Mouse (Mus musculus) ES-Bruce4 (cell line): ENCODE results near the gene Macrod2. TPM values are rescaled to one million over a fixed set of nuclear protein-coding genes. Genes with fewer than 3 reads are reported as not detected.

Experiments used
- H3K27ac ChIP-seq: 2 replicates; pipeline ENCODE4 v1.5.1; 2012; ENCODE audit warnings: low read length, inconsistent platforms; ENCODE audit not compliant: insufficient read depth
- H3K27me3 ChIP-seq: 2 replicates; pipeline ENCODE4 v1.6.1; 2012; ENCODE audit warnings: mild to moderate bottlenecking, low read length, inconsistent platforms; ENCODE audit not compliant: control insufficient read depth, poor library complexity, insufficient read depth, severe bottlenecking
- H3K36me3 ChIP-seq: 2 replicates; pipeline ENCODE4 v1.6.1; 2012; ENCODE audit warnings: inconsistent platforms, mild to moderate bottlenecking, low read length, moderate library complexity; ENCODE audit not compliant: control insufficient read depth, poor library complexity, insufficient read depth, severe bottlenecking
- H3K4me1 ChIP-seq: one replicate; pipeline ENCODE4 v1.8.1; 2011; ENCODE audit warnings: low read length; ENCODE audit not compliant: control insufficient read depth, insufficient read depth
- H3K4me3 ChIP-seq: 2 replicates; pipeline ENCODE4 v1.5.1; 2011; ENCODE audit warnings: low read depth, mild to moderate bottlenecking, low read length
- H3K9ac ChIP-seq: 2 replicates; pipeline ENCODE4 v1.6.1; 2012; ENCODE audit warnings: low read depth, mild to moderate bottlenecking, inconsistent platforms; ENCODE audit not compliant: poor library complexity, severe bottlenecking
- H3K9me3 ChIP-seq: replicated peaks from 2 replicates; pipeline ENCODE4 v1.6.1; 2012; ENCODE audit warnings: mild to moderate bottlenecking, low read length, inconsistent platforms; ENCODE audit not compliant: control insufficient read depth, poor library complexity, insufficient read depth, severe bottlenecking
- CTCF ChIP-seq: IDR thresholded peaks from one replicate; pipeline ENCODE4 v1.8.1; 2011; ENCODE audit warnings: low read depth, low read length
- EP300 ChIP-seq: IDR thresholded peaks from 2 replicates; pipeline ENCODE4 v1.6.1; 2011; ENCODE audit warnings: low read depth, low read length; ENCODE audit not compliant: insufficient read depth
- POLR2A ChIP-seq: IDR thresholded peaks from one replicate; pipeline ENCODE4 v1.8.1; 2011; ENCODE audit warnings: low read length; ENCODE audit not compliant: insufficient read depth
- polyA plus RNA-seq: library from polyadenylated mRNA; stranded (reverse); fragments of >200 nt; gene quantifications from 2 replicates; pipeline ENCODE4 v1.2.4, GENCODE M21; 2011; ENCODE audit warnings: low read depth; ENCODE audit not compliant: missing spikeins, insufficient read depth, insufficient read length

Macrod2 gene
- polyA plus RNA-seq, 1 experiment: 11.9 TPM

DNA sequence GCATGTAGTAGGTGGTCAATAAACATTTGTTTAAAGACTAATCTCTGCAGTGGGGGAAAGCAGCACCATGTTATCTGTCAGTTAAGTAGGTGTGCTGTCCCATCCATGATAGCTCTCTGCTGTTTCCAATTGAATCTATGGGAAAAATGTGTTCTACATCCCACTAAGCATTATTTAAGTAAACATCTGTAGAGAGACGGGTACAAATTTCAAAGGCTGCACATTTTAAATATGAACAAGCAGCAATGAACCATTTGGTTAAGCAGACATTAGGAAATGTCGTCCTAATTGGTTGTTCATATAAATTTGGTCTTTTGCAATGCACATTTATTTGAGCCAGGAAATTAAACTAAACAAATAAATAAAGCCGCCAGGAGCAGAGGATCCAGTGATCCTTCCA, 1277.7 kb downstream of the Macrod2 start:
- TF ChIP-seq CTCF (no peak), POLR2A (no peak), EP300 (no peak)
- H3K27me3 ChIP-seq: no peaks in the 10 kb centered on the region
- no peaks in the 10 kb centered on the region for H3K36me3 ChIP-seq
- H3K4me1 ChIP-seq: no peaks in the 10 kb centered on the region
- H3K27ac ChIP-seq: no peak overlapping the region
- H3K9ac ChIP-seq: no peak overlapping the region
- no peak overlapping the region for H3K4me3 ChIP-seq
- H3K9me3 ChIP-seq: no peaks in the 10 kb centered on the region

DNA sequence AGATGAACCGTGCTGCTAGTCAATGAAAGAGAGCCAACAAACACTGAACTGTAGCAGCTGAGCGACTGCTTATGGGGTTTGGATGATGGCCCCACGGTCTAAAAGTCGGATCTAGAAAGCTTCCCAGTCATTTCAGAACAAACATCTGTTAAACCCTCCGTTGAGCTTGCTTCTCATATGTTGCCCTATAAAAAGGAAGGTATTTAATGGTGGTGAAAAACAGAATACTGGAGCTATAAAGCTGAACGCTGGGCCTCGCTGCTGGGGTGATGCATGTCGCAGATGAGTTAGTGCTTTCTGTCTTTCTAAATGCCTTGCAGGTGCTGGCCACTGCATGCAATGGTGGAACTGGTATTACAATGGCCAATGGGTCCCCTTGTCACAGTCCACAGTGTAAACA, 1278.3 kb downstream of the Macrod2 start:
- no peak overlapping the region for H3K9ac ChIP-seq
- no peak overlapping the region for H3K27ac ChIP-seq
- H3K4me3 ChIP-seq: no peak overlapping the region
- TF ChIP-seq CTCF (no peak), EP300 (no peak), POLR2A (no peak)
- no peaks in the 10 kb centered on the region for H3K4me1 ChIP-seq
- H3K36me3 ChIP-seq: no peaks in the 10 kb centered on the region
- H3K27me3 ChIP-seq: no peaks in the 10 kb centered on the region
- H3K9me3 ChIP-seq: no peaks in the 10 kb centered on the region

DNA sequence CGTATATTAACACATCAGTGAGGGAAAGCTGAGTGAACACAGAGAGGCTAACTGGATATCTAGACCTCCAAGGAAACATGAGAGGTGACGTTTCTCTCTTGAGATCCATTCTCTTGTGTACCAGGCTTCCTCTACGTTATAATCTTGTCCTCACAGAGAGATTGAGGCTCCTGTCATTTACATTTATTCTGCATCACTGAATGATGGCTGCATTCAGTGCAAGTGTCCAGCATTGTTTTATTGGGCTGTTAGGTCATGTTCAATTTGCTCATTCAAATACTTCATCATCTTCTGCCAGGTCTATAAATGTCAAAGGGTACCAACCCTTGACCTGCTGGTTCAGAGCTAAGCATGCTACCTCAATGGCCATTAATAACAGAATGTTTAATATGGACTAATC, 1302.4 kb downstream of the Macrod2 start:
- Histone ChIP-seq H3K27me3 (no peaks in the 10 kb centered on the region), H3K4me3 (no peak overlapping the region), H3K27ac (no peak overlapping the region), H3K9me3 (no peaks in the 10 kb centered on the region), H3K9ac (no peak overlapping the region), H3K4me1 (no peaks in the 10 kb centered on the region), H3K36me3 (no peaks in the 10 kb centered on the region)
- TF ChIP-seq EP300 (no peak), POLR2A (no peak), CTCF (no peak)

GRCm38 (mm10) chr2:141698320-141698719, 1303.2 kb downstream of the Macrod2 start:
- H3K9ac ChIP-seq: no peak overlapping the region
- H3K27me3 ChIP-seq: no peaks in the 10 kb centered on the region
- H3K27ac ChIP-seq: no peak overlapping the region
- H3K9me3 ChIP-seq: no peaks in the 10 kb centered on the region
- TF ChIP-seq POLR2A (no peak), CTCF (no peak), EP300 (no peak)
- H3K4me1 ChIP-seq: no peaks in the 10 kb centered on the region
- no peaks in the 10 kb centered on the region for H3K36me3 ChIP-seq
- H3K4me3 ChIP-seq: no peak overlapping the region

- Histone ChIP-seq H3K9ac (no peak overlapping the region), H3K4me1 (no peaks in the 10 kb centered on the region), H3K9me3 (no peaks in the 10 kb centered on the region), H3K27ac (no peak overlapping the region), H3K36me3 (no peaks in the 10 kb centered on the region), H3K27me3 (no peaks in the 10 kb centered on the region), H3K4me3 (no peak overlapping the region)
- TF ChIP-seq EP300: no peak
- TF ChIP-seq POLR2A: no peak
- TF ChIP-seq CTCF: no peak
These were observed 1305.8 kb downstream of the Macrod2 start for GRCm38 (mm10) chr2:141700759-141701452.

GRCm38 (mm10) chr2:141711785-141712184, 1316.7 kb downstream of the Macrod2 start:
- Histone ChIP-seq H3K36me3 (no peaks in the 10 kb centered on the region), H3K9ac (no peak overlapping the region), H3K4me3 (no peak overlapping the region), H3K27ac (no peak overlapping the region), H3K4me1 (no peaks in the 10 kb centered on the region), H3K27me3 (no peaks in the 10 kb centered on the region), H3K9me3 (no peaks in the 10 kb centered on the region)
- no peak for TF ChIP-seq POLR2A
- no peak for TF ChIP-seq CTCF
- no peak for TF ChIP-seq EP300
